Mouse (Mus musculus) spleen, adult 2 months (tissue): Measurements from ENCODE around the gene Gpam.

Experiments
- CTCF ChIP-seq: fragments of 200-500 bp; IDR thresholded peaks from 2 replicates; pipeline ENCODE4 v1.5.1; 2011; ENCODE audit warnings: mild to moderate bottlenecking, inconsistent platforms; ENCODE audit not compliant: insufficient read depth, insufficient read length, insufficient replicate concordance; ENCODE audit errors: extremely low read depth
- POLR2A ChIP-seq: fragments of 200-500 bp; IDR thresholded peaks from 2 replicates; pipeline ENCODE4 v1.6.1; 2011; ENCODE audit warnings: low read depth, low read length, inconsistent platforms

DNA sequence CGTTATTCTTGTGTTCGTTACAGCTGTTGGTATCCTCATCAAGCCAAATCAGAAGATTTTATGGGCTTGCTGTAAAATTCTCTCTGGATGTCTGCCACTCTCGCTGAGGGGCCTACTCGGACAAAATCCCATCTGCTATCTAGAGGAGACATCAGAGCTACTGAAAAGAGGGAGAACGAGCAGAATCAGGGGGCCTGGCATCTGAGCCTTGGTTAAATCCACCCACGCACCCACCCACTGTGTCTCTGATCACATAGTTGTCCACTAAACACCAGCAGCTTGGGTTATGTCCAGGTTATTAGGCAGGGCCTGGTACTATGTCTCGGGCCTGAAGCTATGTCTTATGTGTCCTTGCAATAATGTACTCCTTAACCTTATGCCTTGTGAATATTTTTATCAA, 89.6 kb downstream of the Gpam start:
- TF ChIP-seq POLR2A: no peak
- TF ChIP-seq CTCF: no peak
